Mouse (Mus musculus) kidney, embryonic 16.5 days (tissue): ENCODE data around the gene Rhof. TPM values are rescaled to one million over a fixed set of nuclear protein-coding genes. Genes with fewer than 3 reads are reported as not detected.

ENCODE experiments used
- ATAC-seq: fragments of 200-750 bp; cut with Nextera tagmentation; 2 replicates; pipeline ENCODE4 v1.8.0; 2017; ENCODE audit warnings: moderate TSS enrichment; ENCODE audit not compliant: low FRiP score, low TSS enrichment
- H3K27ac ChIP-seq: fragments of 300-500 bp; sonication (generic); 2 replicates; pipeline ENCODE4 v1.5.1; 2014; ENCODE audit warnings: low read length
- H3K27me3 ChIP-seq: fragments of 300-500 bp; sonication (generic); 2 replicates; pipeline ENCODE4 v1.6.1; 2014; ENCODE audit warnings: low read length, control low read depth, mixed read lengths; ENCODE audit not compliant: insufficient read depth
- H3K36me3 ChIP-seq: fragments of 300-500 bp; sonication (generic); 2 replicates; pipeline ENCODE4 v1.6.1; 2014; ENCODE audit warnings: low read length, control low read depth, mixed read lengths; ENCODE audit not compliant: insufficient read depth
- H3K4me1 ChIP-seq: fragments of 300-500 bp; sonication (generic); 2 replicates; pipeline ENCODE4 v1.6.1; 2014; ENCODE audit warnings: low read length, control low read depth, mixed read lengths; ENCODE audit not compliant: insufficient read depth
- H3K4me2 ChIP-seq: fragments of 300-500 bp; sonication (generic); replicated peaks from 2 replicates; pipeline ENCODE4 v1.6.1; 2014; ENCODE audit warnings: low read depth, low read length
- H3K4me3 ChIP-seq: fragments of 300-500 bp; sonication (generic); 2 replicates; pipeline ENCODE4 v1.5.1; 2014; ENCODE audit warnings: mild to moderate bottlenecking, low read length
- H3K9ac ChIP-seq: fragments of 300-500 bp; sonication (generic); replicated peaks from 2 replicates; pipeline ENCODE4 v1.6.1; 2014; ENCODE audit warnings: low read length
- H3K9me3 ChIP-seq: fragments of 300-500 bp; sonication (generic); 2 replicates; pipeline ENCODE4 v1.6.1; 2016; ENCODE audit warnings: low read length, control low read depth
- WGBS: fragments of 180-500 bp; shearing (Covaris S2); extraction: QIAGEN DNeasy Blood & Tissue Kit; methylation state at CpG from one replicate; pipeline ENCODE4 v1.1.7; 2014; 5-methylcytosine and 5-hydroxymethylcytosine counted together
- polyA plus RNA-seq: library from polyadenylated mRNA; unstranded; fragments of >200 nt; fragmentation: Nextera tagmentation; extraction: Ambion mirVana; gene quantifications from 2 replicates; pipeline ENCODE4 v1.2.1, GENCODE M21; 2015

Gene Rhof
- polyA plus RNA-seq, 1 experiment from 2014 or later, result 3.2 TPM

GRCm38 (mm10) chr5:123130030-123130813 lies 2.3 kb downstream of the Rhof start:
- no peak overlapping the region for H3K9ac ChIP-seq
- peaks cover 49% of the 10 kb centered on the region for H3K4me1 ChIP-seq
- no peak overlapping the region for H3K4me3 ChIP-seq
- no peak for ATAC-seq
- H3K27ac ChIP-seq, result no peak overlapping the region
- peaks cover 10% of the 10 kb centered on the region; the same call in 1 of the 2 replicates for H3K36me3 ChIP-seq
- no peaks in the 10 kb centered on the region for H3K27me3 ChIP-seq
- 90% methylated on average over 9 of the region's 9 CpGs for WGBS
- H3K9me3 ChIP-seq, result no peaks in the 10 kb centered on the region
- no peak overlapping the region for H3K4me2 ChIP-seq

- peaks cover 4% of the 10 kb centered on the region; the same call in 1 of the 2 replicates for H3K36me3 ChIP-seq
- 78% methylated on average over 10 of the region's 10 CpGs for WGBS
- no peak overlapping the region for H3K9ac ChIP-seq
- no peak overlapping the region for H3K4me3 ChIP-seq
- H3K4me2 ChIP-seq, result no peak overlapping the region
- no peak overlapping the region for H3K27ac ChIP-seq
- no peak for ATAC-seq
- H3K9me3 ChIP-seq, result no peaks in the 10 kb centered on the region
- H3K4me1 ChIP-seq, result peaks cover 39% of the 10 kb centered on the region
- no peaks in the 10 kb centered on the region for H3K27me3 ChIP-seq
Observed at GRCm38 (mm10) chr5:123129170-123129757, 3.2 kb downstream of the Rhof start.

GRCm38 (mm10) chr5:123128426-123129169 lies 3.9 kb downstream of the Rhof start:
- Histone ChIP-seq H3K36me3 (no peaks in the 10 kb centered on the region; the same call in 1 of the 2 replicates), H3K27me3 (no peaks in the 10 kb centered on the region), H3K9me3 (no peaks in the 10 kb centered on the region), H3K4me1 (peaks cover 33% of the 10 kb centered on the region), H3K4me2 (no peak overlapping the region), H3K27ac (no peak overlapping the region), H3K9ac (no peak overlapping the region), H3K4me3 (no peak overlapping the region)
- WGBS, result 53% methylated on average over 10 of the region's 10 CpGs
- ATAC-seq, result no peak

GRCm38 (mm10) chr5:123127031-123127430 lies 5.5 kb downstream of the Rhof start:
- Histone ChIP-seq H3K4me3 (no peak overlapping the region), H3K4me2 (no peak overlapping the region)

GRCm38 (mm10) chr5:123125638-123126406 lies 6.7 kb downstream of the Rhof start:
- 67% methylated on average over 18 of the region's 18 CpGs for WGBS
- 0 out of 2 replicates have a peak, but pooled peaks have one; percentile 36 for ATAC-seq
- no peak overlapping the region for H3K9ac ChIP-seq
- H3K27me3 ChIP-seq, result no peaks in the 10 kb centered on the region
- H3K27ac ChIP-seq, result no peak overlapping the region
- H3K4me1 ChIP-seq, result peaks cover 9% of the 10 kb centered on the region
- no peaks in the 10 kb centered on the region for H3K9me3 ChIP-seq
- no peak overlapping the region for H3K4me2 ChIP-seq
- H3K4me3 ChIP-seq, result no peak overlapping the region
- no peaks in the 10 kb centered on the region for H3K36me3 ChIP-seq

More at GRCm38 (mm10) chr5:123127031-123127430, 5.5 kb downstream of the Rhof start:
- ATAC-seq, result no peak
- 61% methylated on average over 6 of the region's 6 CpGs for WGBS
- H3K27ac ChIP-seq, result no peak overlapping the region
- no peaks in the 10 kb centered on the region for H3K9me3 ChIP-seq
- H3K9ac ChIP-seq, result no peak overlapping the region
- peaks cover 18% of the 10 kb centered on the region for H3K4me1 ChIP-seq
- no peaks in the 10 kb centered on the region for H3K27me3 ChIP-seq
- no peaks in the 10 kb centered on the region for H3K36me3 ChIP-seq

- H3K27me3 ChIP-seq, result no peaks in the 10 kb centered on the region
- no peaks in the 10 kb centered on the region for H3K36me3 ChIP-seq
- H3K27ac ChIP-seq, result no peak overlapping the region
- no peak overlapping the region for H3K4me2 ChIP-seq
- no peak overlapping the region for H3K4me3 ChIP-seq
- no peaks in the 10 kb centered on the region for H3K9me3 ChIP-seq
- 77% methylated on average over 6 of the region's 6 CpGs for WGBS
- ATAC-seq, result no peak
- H3K4me1 ChIP-seq, result peaks cover 9% of the 10 kb centered on the region
- H3K9ac ChIP-seq, result no peak overlapping the region
Observed at GRCm38 (mm10) chr5:123125105-123125504, 7.4 kb downstream of the Rhof start.

GRCm38 (mm10) chr5:123122181-123122580 lies 10.3 kb downstream of the Rhof start:
- H3K9ac ChIP-seq, result no peak overlapping the region
- H3K4me3 ChIP-seq, result no peak overlapping the region
- H3K4me1 ChIP-seq, result no peaks in the 10 kb centered on the region
- H3K9me3 ChIP-seq, result no peaks in the 10 kb centered on the region
- no peak overlapping the region for H3K4me2 ChIP-seq
- WGBS, result 82% methylated on average over 4 of the region's 4 CpGs
- no peaks in the 10 kb centered on the region for H3K36me3 ChIP-seq
- no peak overlapping the region for H3K27ac ChIP-seq
- ATAC-seq, result no peak
- no peaks in the 10 kb centered on the region for H3K27me3 ChIP-seq

- Histone ChIP-seq H3K4me2 (no peak overlapping the region), H3K4me1 (no peaks in the 10 kb centered on the region), H3K9me3 (no peaks in the 10 kb centered on the region), H3K27me3 (no peaks in the 10 kb centered on the region), H3K4me3 (no peak overlapping the region), H3K27ac (no peak overlapping the region), H3K9ac (no peak overlapping the region), H3K36me3 (0 out of 2 replicates have a peak, but pooled peaks cover 5% of the 10 kb centered on the region)
- WGBS, result 62% methylated on average over 7 of the region's 7 CpGs
- no peak for ATAC-seq
Observed at GRCm38 (mm10) chr5:123120624-123121215, 11.8 kb downstream of the Rhof start.

GRCm38 (mm10) chr5:123118826-123119225 lies 13.7 kb downstream of the Rhof start:
- no peak overlapping the region for H3K27ac ChIP-seq
- no peaks in the 10 kb centered on the region for H3K4me1 ChIP-seq
- no peaks in the 10 kb centered on the region for H3K9me3 ChIP-seq
- no peak for ATAC-seq
- 67% methylated on average over 10 of the region's 10 CpGs for WGBS
- no peak overlapping the region for H3K4me2 ChIP-seq
- no peak overlapping the region for H3K9ac ChIP-seq
- 0 out of 2 replicates have a peak, but pooled peaks cover 5% of the 10 kb centered on the region for H3K36me3 ChIP-seq
- H3K4me3 ChIP-seq, result no peak overlapping the region
- H3K27me3 ChIP-seq, result no peaks in the 10 kb centered on the region
